Mouse (Mus musculus): Measurements from ENCODE around the gene Ntan1. TPM values are rescaled to one million over a fixed set of nuclear protein-coding genes. Genes with fewer than 3 reads are reported as not detected.
"Not testable (repeated sequence)": the region's sequence is repeated elsewhere in the genome, so short reads cannot be mapped to it uniquely, and the experiment has no call there.

Ntan1 gene
- 219 and 225 TPM in 2 replicates for polyA plus RNA-seq (2015; fragmentation: Nextera tagmentation; extraction: Ambion mirVana)

GRCm38 (mm10) chr16:13818560-13819393 lies at the start of gene Ntan1:
TSS of gene Ntan1 (plus strand) at chr16:13818845.
- Histone ChIP-seq H3K9me3 (no peaks in the 10 kb centered on the region), H3K27me3 (no peaks in the 10 kb centered on the region), H3K4me1 (replicated peaks) (peaks cover 33% of the 10 kb centered on the region), H3K4me2 (peak within 1 kb of the TSS; percentile 60), H3K4me3 (peak within 1 kb of the TSS; percentile 67), H3K9ac (peak within 1 kb of the TSS; percentile 88), H3K36me3 (peaks cover 29% of the 10 kb centered on the region), H3K27ac (replicated peaks) (peak within 1 kb of the TSS; percentile 98)
- peak; percentile 96 for ATAC-seq (ENCODE audit: low read depth)
- under 1% methylated on average over 54 of the region's 58 CpGs for WGBS

- H3K36me3 ChIP-seq; H3K9ac ChIP-seq; H3K9me3 ChIP-seq; H3K27me3 ChIP-seq; H3K4me3 ChIP-seq; H3K4me1 ChIP-seq (replicated peaks); H3K4me2 ChIP-seq; H3K27ac ChIP-seq (replicated peaks); ATAC-seq (ENCODE audit: low read depth): not testable (repeated sequence)
- 66% methylated on average over 4 of the region's 4 CpGs for WGBS
Observed at GRCm38 (mm10) chr16:13771603-13772002, 47.0 kb upstream of the Ntan1 start.

DNA sequence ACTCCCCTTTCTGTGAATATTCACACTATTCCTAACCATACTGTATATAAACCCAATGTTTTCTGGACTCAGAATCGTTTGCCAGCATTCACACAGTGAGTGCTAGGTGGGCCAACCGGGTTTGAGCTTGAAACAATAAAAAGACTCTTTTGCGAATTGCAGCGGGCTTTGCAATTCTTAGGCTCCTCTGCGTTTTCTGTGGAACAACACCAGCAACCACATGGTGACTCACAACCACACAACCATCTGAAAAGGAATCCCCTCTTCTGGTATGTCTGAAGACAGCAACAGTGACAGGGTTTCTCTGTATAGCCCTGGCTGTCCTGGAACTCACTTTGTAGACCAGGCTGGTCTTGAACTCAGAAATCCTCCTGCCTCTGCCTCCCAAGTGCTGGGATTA lies 46.6 kb upstream of the Ntan1 start:
- WGBS, result 80% methylated on average over 5 of the region's 5 CpGs
- not testable (repeated sequence) for H3K4me2 ChIP-seq; ATAC-seq (ENCODE audit: low read depth)

DNA sequence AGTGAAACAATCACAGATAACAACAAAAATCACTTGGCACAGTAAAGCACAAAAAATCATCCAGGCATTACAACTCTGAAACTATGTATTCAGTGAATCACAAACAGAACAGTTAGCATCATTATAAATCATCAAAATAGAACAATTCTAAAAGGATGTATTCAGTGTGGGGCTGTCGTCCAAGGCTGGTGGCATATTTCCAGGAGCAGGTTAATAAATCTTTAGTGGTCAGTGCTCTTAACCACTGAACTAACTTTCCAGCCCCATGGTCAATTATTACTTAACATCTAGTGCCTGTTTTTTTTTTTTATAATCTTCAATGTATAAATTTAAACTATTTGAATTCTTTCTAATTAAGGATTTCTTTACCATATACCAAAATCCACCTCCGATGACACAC lies 44.6 kb upstream of the Ntan1 start:
- H3K27me3 ChIP-seq; H3K36me3 ChIP-seq; H3K27ac ChIP-seq (replicated peaks); H3K9ac ChIP-seq; ATAC-seq (ENCODE audit: low read depth); H3K4me1 ChIP-seq (replicated peaks); H3K4me3 ChIP-seq; H3K4me2 ChIP-seq; H3K9me3 ChIP-seq: not testable (repeated sequence)
- WGBS, result 69% methylated on average over 2 of the region's 2 CpGs

More for the DNA sequence above, 46.6 kb upstream of the Ntan1 start:
- H3K9me3 ChIP-seq; H3K4me3 ChIP-seq; H3K27me3 ChIP-seq; H3K4me1 ChIP-seq (replicated peaks); H3K9ac ChIP-seq; H3K36me3 ChIP-seq; H3K27ac ChIP-seq (replicated peaks): not testable (repeated sequence)

DNA sequence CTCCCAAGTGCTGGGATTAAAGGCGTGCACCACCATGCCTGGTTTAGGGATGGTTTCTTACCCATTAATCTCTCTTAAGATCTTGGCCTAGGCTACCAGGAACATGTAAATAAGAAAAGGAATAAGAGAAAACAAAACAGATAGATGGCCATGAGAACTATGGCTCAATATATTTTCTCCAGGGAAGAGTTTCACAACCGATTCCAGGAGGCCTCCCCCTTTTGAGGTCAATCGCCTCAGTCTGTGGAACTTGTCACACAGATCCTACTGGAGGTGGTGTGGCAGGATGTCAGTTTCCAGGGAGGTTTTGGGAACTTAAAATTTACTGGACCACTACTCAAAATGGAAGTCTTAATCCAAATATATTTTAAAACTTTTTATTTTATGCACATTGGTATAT lies 44.0 kb upstream of the Ntan1 start:
- 86% methylated on average over 3 of the region's 3 CpGs for WGBS

DNA sequence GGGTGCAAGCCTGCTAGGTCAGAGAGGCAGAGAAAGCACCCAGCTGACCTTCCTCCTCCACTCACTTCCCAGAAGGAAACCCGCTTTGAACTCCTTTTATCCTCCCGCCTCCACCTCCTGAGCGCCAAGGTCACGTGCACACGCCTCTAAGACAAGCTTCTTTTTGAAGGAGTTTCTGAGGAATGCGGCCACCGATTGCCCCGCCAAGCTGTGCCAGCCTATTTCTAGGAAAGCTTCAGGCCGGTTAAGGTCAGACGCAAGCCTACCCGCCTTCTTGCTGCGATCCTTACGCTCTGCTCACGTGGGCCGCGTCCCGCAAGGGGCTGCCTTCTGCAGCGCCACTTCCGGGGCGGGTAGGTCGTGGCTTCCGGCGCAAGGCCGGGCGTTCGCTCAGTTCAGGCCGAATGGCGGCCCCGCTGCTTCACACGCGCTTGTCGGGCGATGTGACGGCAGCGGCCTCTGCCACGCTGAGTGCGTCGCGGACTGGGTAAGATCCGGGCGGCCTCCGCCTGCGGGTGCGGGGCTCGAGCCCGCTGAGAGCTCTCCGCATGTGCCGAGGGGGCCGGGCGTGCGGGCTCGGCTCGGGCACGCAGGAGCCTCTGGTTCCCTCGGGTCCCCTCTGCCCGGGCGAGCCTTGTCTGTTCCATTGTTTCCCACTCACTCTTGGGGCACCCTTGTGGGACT lies 38.1 kb upstream of the Ntan1 start, which contains the start of gene Rrn3:
Gene Rrn3 (plus strand): TSS at position 356 of the 684 bp plus-strand sequence.
- Histone ChIP-seq H3K4me3 (peak within 1 kb of the TSS; percentile 89), H3K4me2 (peak within 1 kb of the TSS; percentile 85), H3K27me3 (no peaks in the 10 kb centered on the region), H3K36me3 (peaks cover 16% of the 10 kb centered on the region), H3K27ac (replicated peaks) (peak within 1 kb of the TSS; percentile 89), H3K4me1 (replicated peaks) (peaks cover 26% of the 10 kb centered on the region), H3K9ac (peak within 1 kb of the TSS; percentile 94), H3K9me3 (no peaks in the 10 kb centered on the region)
- under 1% methylated on average over 57 of the region's 57 CpGs for WGBS
- ATAC-seq (ENCODE audit: low read depth), result peak; percentile 99

More for the DNA sequence above, 44.0 kb upstream of the Ntan1 start:
- not testable (repeated sequence) for H3K9me3 ChIP-seq; H3K4me1 ChIP-seq (replicated peaks); H3K4me2 ChIP-seq; H3K36me3 ChIP-seq; H3K9ac ChIP-seq; H3K27ac ChIP-seq (replicated peaks); ATAC-seq (ENCODE audit: low read depth); H3K4me3 ChIP-seq; H3K27me3 ChIP-seq

GRCm38 (mm10) chr16:13781216-13781615 lies 37.4 kb upstream of the Ntan1 start:
- peak overlapping the region; percentile 85 for H3K4me2 ChIP-seq
- 37% methylated on average over 8 of the region's 8 CpGs for WGBS
- no peaks in the 10 kb centered on the region for H3K9me3 ChIP-seq
- no peak overlapping the region for H3K27ac ChIP-seq (replicated peaks)
- peaks cover 26% of the 10 kb centered on the region for H3K4me1 ChIP-seq (replicated peaks)
- no peaks in the 10 kb centered on the region for H3K27me3 ChIP-seq
- peak overlapping the region; percentile 94 for H3K9ac ChIP-seq
- H3K4me3 ChIP-seq, result peak overlapping the region; percentile 89
- peaks cover 24% of the 10 kb centered on the region for H3K36me3 ChIP-seq
- ATAC-seq (ENCODE audit: low read depth), result 0 out of 2 replicates have a peak, but pooled peaks have one; percentile 47

GRCm38 (mm10) chr16:13785932-13786331 lies 32.7 kb upstream of the Ntan1 start:
- Histone ChIP-seq H3K4me3 (no peak overlapping the region), H3K9ac (no peak overlapping the region), H3K9me3 (no peaks in the 10 kb centered on the region), H3K4me1 (replicated peaks) (peaks cover 18% of the 10 kb centered on the region), H3K4me2 (no peak overlapping the region), H3K36me3 (peaks cover 69% of the 10 kb centered on the region), H3K27ac (replicated peaks) (no peak overlapping the region), H3K27me3 (no peaks in the 10 kb centered on the region)
- no peak for ATAC-seq (ENCODE audit: low read depth)
- 81% methylated on average over 3 of the region's 3 CpGs for WGBS

GRCm38 (mm10) chr16:13793441-13793840 lies 25.2 kb upstream of the Ntan1 start:
- not testable (repeated sequence) for H3K27me3 ChIP-seq; H3K4me3 ChIP-seq; H3K4me2 ChIP-seq; H3K9ac ChIP-seq; H3K4me1 ChIP-seq (replicated peaks); ATAC-seq (ENCODE audit: low read depth); H3K9me3 ChIP-seq; H3K27ac ChIP-seq (replicated peaks)
- H3K36me3 ChIP-seq, result peaks cover 95% of the 10 kb centered on the region
- WGBS, result 85% methylated on average over 2 of the region's 2 CpGs

DNA sequence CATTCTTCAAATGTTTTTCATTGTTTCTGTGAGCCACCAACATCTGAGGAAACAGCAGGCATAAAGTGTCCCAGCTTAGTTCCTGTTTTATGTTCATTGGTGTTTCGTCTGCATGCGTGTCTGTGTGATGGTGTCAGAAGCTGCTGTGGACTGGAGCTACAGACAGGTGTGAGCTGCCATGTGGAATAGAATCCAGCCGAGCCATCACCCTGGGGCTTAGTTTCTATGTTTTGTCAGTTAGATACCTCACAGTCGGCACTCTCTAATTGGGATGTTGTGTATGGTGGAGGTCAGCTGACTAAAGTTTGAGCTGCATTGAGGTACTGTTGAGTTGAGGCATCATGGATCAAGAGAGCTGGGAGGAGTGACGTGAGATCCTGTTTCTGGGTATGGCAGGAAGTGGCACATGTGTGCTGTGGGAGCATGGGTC lies 21.9 kb upstream of the Ntan1 start:
- Histone ChIP-seq H3K4me3 (no peak overlapping the region), H3K27ac (replicated peaks) (no peak overlapping the region), H3K4me1 (replicated peaks) (no peaks in the 10 kb centered on the region), H3K9ac (no peak overlapping the region), H3K36me3 (peaks cover 97% of the 10 kb centered on the region), H3K4me2 (no peak overlapping the region), H3K9me3 (no peaks in the 10 kb centered on the region), H3K27me3 (no peaks in the 10 kb centered on the region)
- ATAC-seq (ENCODE audit: low read depth), result no peak
- WGBS, result 96% methylated on average over 5 of the region's 5 CpGs

GRCm38 (mm10) chr16:13801231-13801630 lies 17.4 kb upstream of the Ntan1 start:
- Histone ChIP-seq H3K36me3 (peaks cover 94% of the 10 kb centered on the region), H3K4me1 (replicated peaks) (no peaks in the 10 kb centered on the region), H3K4me3 (no peak overlapping the region), H3K27me3 (no peaks in the 10 kb centered on the region), H3K9ac (no peak overlapping the region), H3K4me2 (no peak overlapping the region), H3K27ac (replicated peaks) (no peak overlapping the region), H3K9me3 (no peaks in the 10 kb centered on the region)
- ATAC-seq (ENCODE audit: low read depth), result no peak
- 94% methylated on average over 4 of the region's 4 CpGs for WGBS

DNA sequence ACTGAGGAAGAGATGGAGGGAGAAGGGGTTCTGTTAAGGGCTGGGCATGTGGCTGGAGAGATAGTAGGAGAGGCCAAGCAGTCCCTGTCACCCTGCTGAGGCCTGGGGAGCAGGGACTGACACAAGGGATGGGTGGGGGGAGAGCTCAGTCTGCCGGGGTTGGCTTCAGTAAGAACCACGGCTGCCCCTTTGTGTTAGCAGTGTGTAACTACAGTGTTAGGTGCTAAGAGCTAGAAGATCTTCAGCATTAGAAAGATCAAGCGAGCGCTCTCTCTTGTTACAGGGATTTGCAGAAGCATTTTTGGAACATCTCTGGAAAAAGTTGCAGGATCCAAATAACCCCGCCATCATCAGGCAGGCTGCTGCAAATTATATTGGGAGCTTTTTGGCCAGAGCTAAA lies 14.0 kb upstream of the Ntan1 start:
- Histone ChIP-seq H3K36me3 (peaks cover 95% of the 10 kb centered on the region), H3K27ac (replicated peaks) (no peak overlapping the region), H3K4me3 (no peak overlapping the region), H3K4me2 (no peak overlapping the region), H3K9me3 (no peaks in the 10 kb centered on the region), H3K27me3 (no peaks in the 10 kb centered on the region), H3K4me1 (replicated peaks) (no peaks in the 10 kb centered on the region), H3K9ac (no peak overlapping the region)
- 83% methylated on average over 5 of the region's 5 CpGs for WGBS
- no peak for ATAC-seq (ENCODE audit: low read depth)
